Mouse (Mus musculus) liver, embryonic 14.5 days (tissue): ENCODE measurements around the gene Psmd7. TPM values are rescaled to one million over a fixed set of nuclear protein-coding genes. Genes with fewer than 3 reads are reported as not detected.

Source experiments
- ATAC-seq: fragments of 200-750 bp; cut with Nextera tagmentation; 2 replicates; pipeline ENCODE4 v1.8.0; 2017; ENCODE audit warnings: moderate number of reproducible peaks, mild to moderate bottlenecking, moderate library complexity; ENCODE audit not compliant: insufficient read depth
- DNase-seq, 3 experiments: peaks; one replicate each; pipeline ENCODE4 v3.0.0-alpha.2; 2012 to 2013; ENCODE audit warnings: low read depth in 3 of 3, low spot score in 3 of 3
- H3K27ac ChIP-seq: fragments of 300-500 bp; sonication (generic); 2 replicates; pipeline ENCODE4 v1.5.1; 2014; ENCODE audit warnings: moderate library complexity, mild to moderate bottlenecking, control low read depth, inconsistent platforms
- H3K27me3 ChIP-seq: fragments of 300-500 bp; sonication (generic); 2 replicates; pipeline ENCODE4 v1.6.1; 2014; ENCODE audit warnings: mild to moderate bottlenecking, low read length, moderate library complexity; ENCODE audit not compliant: control insufficient read depth, insufficient read depth
- H3K36me3 ChIP-seq: fragments of 300-500 bp; sonication (generic); replicated peaks from 2 replicates; pipeline ENCODE4 v1.6.1; 2014; ENCODE audit warnings: low read depth; ENCODE audit not compliant: control insufficient read depth, insufficient read depth
- H3K4me1 ChIP-seq, 2 experiments: fragments of 200-500 bp in 1 of 2; fragments of 300-500 bp in 1 of 2; sonication (generic) in 1 of 2; replicated peaks; 2 replicates each; pipeline ENCODE4 v1.6.1; 2012 to 2014; ENCODE audit warnings: antibody characterized with exemption in 1 of 2, inconsistent platforms in 1 of 2, low read length in 1 of 2; ENCODE audit not compliant: control insufficient read depth in 2 of 2, insufficient read depth in 2 of 2
- H3K4me2 ChIP-seq: fragments of 300-500 bp; sonication (generic); 2 replicates; pipeline ENCODE4 v1.6.1; 2014; ENCODE audit warnings: low read depth, mild to moderate bottlenecking, control low read depth, moderate library complexity
- H3K4me3 ChIP-seq, 2 experiments: fragments of 200-500 bp in 1 of 2; fragments of 300-500 bp in 1 of 2; sonication (generic) in 1 of 2; 2 replicates each; pipeline ENCODE4 v1.5.1; 2012 to 2014; ENCODE audit warnings: low read depth in 2 of 2, low read length in 2 of 2, mild to moderate bottlenecking in 2 of 2, control low read depth in 1 of 2, inconsistent platforms in 1 of 2, moderate library complexity in 1 of 2; ENCODE audit not compliant: insufficient read depth in 1 of 2
- H3K9ac ChIP-seq: fragments of 300-500 bp; sonication (generic); replicated peaks from 2 replicates; pipeline ENCODE4 v1.6.1; 2014; ENCODE audit warnings: mild to moderate bottlenecking, control low read depth, moderate library complexity
- H3K9me3 ChIP-seq: fragments of 300-500 bp; sonication (generic); 2 replicates; pipeline ENCODE4 v1.6.1; 2016; ENCODE audit warnings: low read length, mixed read lengths; ENCODE audit not compliant: control insufficient read depth
- CTCF ChIP-seq: IDR thresholded peaks from 2 replicates; pipeline ENCODE4 v1.5.1; 2016; ENCODE audit warnings: antibody characterized with exemption, low read depth, control low read depth
- EP300 ChIP-seq: IDR thresholded peaks from 2 replicates; pipeline ENCODE4 v1.6.1; 2016; ENCODE audit warnings: antibody characterized with exemption, low read depth
- WGBS: fragments of 180-500 bp; shearing (Covaris S2); extraction: QIAGEN DNeasy Blood & Tissue Kit; methylation state at CpG from one replicate; pipeline ENCODE4 v1.1.7; 2014; ENCODE audit not compliant: insufficient replicate concordance; 5-methylcytosine and 5-hydroxymethylcytosine counted together
- polyA plus RNA-seq, 2 experiments: library from polyadenylated mRNA; depleted of rRNA in 1 of 2; stranded (reverse) in 1 of 2; unstranded in 1 of 2; fragments of >200 nt; fragmentation: Nextera tagmentation in 1 of 2; extraction: Ambion mirVana in 1 of 2; gene quantifications; 2 replicates each; pipeline versions ENCODE4 v1.2.1 to v1.2.3; 2012 to 2014

The Psmd7 gene
- polyA plus RNA-seq, 2 experiments: 77.4 to 133 TPM

DNA sequence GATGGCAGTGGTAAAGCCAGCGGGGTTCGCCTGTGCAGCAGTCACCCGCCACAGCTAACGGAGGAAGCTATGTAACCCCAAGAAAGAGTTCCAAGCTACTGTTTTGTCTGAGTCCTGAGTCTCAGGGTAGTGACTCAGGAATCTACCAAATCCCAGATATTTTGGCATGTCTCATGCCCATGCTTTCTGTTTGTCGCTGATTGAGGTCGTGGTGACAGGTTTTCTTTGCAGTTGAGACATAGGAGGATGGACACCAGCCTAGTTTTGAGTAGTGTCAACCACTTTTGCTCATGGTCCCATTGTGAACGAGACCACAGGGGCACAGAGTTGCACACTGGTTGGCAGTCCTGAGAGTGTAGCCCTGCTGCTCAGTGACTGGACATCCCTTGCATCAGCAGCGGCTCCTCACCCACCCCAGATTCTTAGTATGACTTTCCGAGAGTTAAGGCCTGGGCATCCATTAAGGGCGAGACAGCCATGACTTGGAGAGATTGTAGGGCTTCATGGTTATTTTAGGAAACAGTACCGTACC is 42.6 kb downstream of the Psmd7 start:
- no peaks in the 10 kb centered on the region; the same call in 1 of the 2 replicates for H3K36me3 ChIP-seq

DNA sequence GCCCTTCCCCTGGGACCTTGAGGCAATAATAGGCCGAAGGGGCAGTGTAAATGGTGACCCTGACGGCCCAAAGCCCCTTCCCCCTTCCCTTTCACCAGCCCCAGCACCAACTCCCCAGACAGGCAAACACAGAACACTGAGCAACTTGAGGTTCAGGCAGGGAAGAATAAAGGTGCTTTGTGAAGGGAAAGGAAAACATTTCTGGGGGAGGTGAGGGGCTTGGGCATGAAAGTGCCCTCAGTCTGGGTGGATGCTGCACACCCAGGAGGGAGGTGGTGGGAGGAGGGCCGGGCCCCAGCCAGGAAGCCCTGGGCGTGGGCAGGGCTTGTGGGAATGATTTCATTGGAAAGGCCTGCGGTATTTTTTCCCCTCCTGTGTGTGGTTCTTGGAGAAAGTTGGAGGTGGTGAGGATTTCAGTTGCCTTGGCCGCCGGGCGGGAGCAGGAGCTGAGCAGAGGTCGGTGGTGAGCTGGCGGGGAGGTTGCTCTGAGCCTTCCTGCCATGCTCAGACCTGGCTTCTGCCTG is 43.6 kb downstream of the Psmd7 start:
- WGBS: 62% methylated on average over 10 of the region's 10 CpGs
- no peak for DNase-seq

More for the DNA sequence above, 42.6 kb downstream of the Psmd7 start:
- TF ChIP-seq EP300 (no peak), CTCF (no peak)
- no peaks in the 10 kb centered on the region for H3K9me3 ChIP-seq
- WGBS: 82% methylated on average over 11 of the region's 11 CpGs
- DNase-seq (no peak), ATAC-seq (no peak)
- no peaks in the 10 kb centered on the region for H3K27me3 ChIP-seq
- H3K27ac ChIP-seq: no peak overlapping the region
- H3K9ac ChIP-seq: no peak overlapping the region
- H3K4me1 ChIP-seq: peaks cover 0 to 3% of the 10 kb centered on the region in 2 experiments; a peak in 1 of 4 replicates
- H3K4me2 ChIP-seq: no peak overlapping the region
- H3K4me3 ChIP-seq: no peak overlapping the region

DNA sequence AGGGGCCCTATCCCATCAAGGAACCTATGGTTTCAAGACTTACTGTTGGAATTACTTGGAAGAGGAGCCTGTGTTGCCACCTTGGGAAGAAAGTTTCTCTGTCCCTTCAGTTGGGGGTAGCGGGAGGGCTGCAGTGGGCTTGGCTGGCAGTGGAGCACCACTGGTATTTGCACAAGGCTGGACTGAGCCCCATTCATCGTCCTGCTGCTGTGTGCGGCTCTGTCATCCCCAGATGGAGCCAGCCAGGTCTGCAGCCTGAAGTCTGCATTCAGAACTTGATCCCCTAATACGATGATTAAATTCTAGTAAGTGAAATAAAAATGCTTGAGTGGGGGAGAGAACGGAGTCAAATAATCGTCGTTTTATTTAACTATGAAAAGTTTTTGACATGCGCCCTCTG is 44.1 kb downstream of the Psmd7 start:
- no peak overlapping the region for H3K9ac ChIP-seq
- H3K4me2 ChIP-seq: no peak overlapping the region
- 81% methylated on average over 8 of the region's 8 CpGs for WGBS
- no peak for TF ChIP-seq EP300
- no peak for TF ChIP-seq CTCF
- H3K27ac ChIP-seq: no peak overlapping the region
- no peaks in the 10 kb centered on the region for H3K9me3 ChIP-seq
- no peak for DNase-seq
- no peak overlapping the region for H3K4me3 ChIP-seq
- peaks cover 0 to 3% of the 10 kb centered on the region in 2 experiments; a peak in 1 of 4 replicates for H3K4me1 ChIP-seq
- no peaks in the 10 kb centered on the region; the same call in 1 of the 2 replicates for H3K36me3 ChIP-seq
- no peaks in the 10 kb centered on the region for H3K27me3 ChIP-seq
- no peak for ATAC-seq

More for the DNA sequence above, 43.6 kb downstream of the Psmd7 start:
- no peak for ATAC-seq
- Histone ChIP-seq H3K27ac (no peak overlapping the region), H3K9me3 (no peaks in the 10 kb centered on the region), H3K27me3 (no peaks in the 10 kb centered on the region), H3K4me2 (no peak overlapping the region), H3K4me3 (no peak overlapping the region), H3K9ac (no peak overlapping the region), H3K4me1 (peaks cover 0 to 3% of the 10 kb centered on the region in 2 experiments; a peak in 1 of 4 replicates), H3K36me3 (no peaks in the 10 kb centered on the region; the same call in 1 of the 2 replicates)
- no peak for TF ChIP-seq EP300
- TF ChIP-seq CTCF: no peak

DNA sequence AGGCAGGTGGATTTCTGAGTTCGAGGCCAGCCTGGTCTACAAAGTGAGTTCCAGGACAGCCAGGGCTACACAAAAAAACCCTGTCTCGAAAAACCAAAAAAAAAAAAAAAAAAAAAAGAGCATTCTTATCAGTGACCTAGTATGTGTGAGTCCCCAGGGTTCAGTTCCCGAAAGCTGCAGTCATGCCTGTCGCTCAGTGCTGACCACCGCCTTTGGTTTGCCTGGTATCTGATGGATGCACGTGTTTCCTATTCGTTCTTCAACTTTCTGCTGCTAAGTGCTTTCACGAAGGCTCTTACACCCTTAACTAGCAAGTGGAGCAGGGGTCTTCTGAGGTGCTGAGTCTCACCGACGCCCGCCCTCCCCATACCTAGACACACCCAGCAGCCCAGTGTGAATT is 44.5 kb downstream of the Psmd7 start:
- H3K9me3 ChIP-seq: no peaks in the 10 kb centered on the region
- H3K36me3 ChIP-seq: no peaks in the 10 kb centered on the region; the same call in 1 of the 2 replicates
- ATAC-seq (no peak), DNase-seq (no peak)
- H3K4me2 ChIP-seq: no peak overlapping the region
- no peak overlapping the region for H3K27ac ChIP-seq
- H3K27me3 ChIP-seq: no peaks in the 10 kb centered on the region
- H3K4me3 ChIP-seq: no peak overlapping the region
- TF ChIP-seq CTCF: no peak
- no peak for TF ChIP-seq EP300
- peaks cover 0 to 3% of the 10 kb centered on the region in 2 experiments; a peak in 1 of 4 replicates for H3K4me1 ChIP-seq
- 19% methylated on average over 9 of the region's 11 CpGs for WGBS
- no peak overlapping the region for H3K9ac ChIP-seq

DNA sequence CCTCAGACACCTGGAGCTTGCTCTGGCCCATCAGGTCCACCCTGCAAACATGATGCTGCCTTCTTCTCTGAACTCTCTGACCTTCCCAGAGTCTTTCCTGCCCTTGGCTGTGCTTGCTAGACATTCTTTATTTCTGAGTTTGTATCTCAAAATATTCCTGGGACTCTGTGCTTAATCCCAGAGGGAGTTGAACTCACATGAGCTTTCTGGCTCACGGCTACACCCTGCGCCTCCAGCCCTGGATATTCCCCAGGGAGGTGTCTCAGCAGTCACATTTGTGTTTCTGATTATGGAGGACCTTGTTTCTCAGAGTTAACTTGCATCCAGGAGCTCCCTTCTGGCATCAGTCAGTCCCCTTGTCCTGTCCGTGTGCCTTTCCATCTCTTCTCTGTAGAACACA is 46.1 kb downstream of the Psmd7 start:
- H3K27ac ChIP-seq: no peak overlapping the region
- no peaks in the 10 kb centered on the region for H3K27me3 ChIP-seq
- H3K4me3 ChIP-seq: no peak overlapping the region
- ATAC-seq (no peak), DNase-seq (no peak)
- 81% methylated on average over 3 of the region's 3 CpGs for WGBS
- TF ChIP-seq EP300 (no peak), CTCF (no peak)
- H3K9ac ChIP-seq: no peak overlapping the region
- H3K4me1 ChIP-seq: peaks cover 0 to 3% of the 10 kb centered on the region in 2 experiments; a peak in 1 of 4 replicates
- no peaks in the 10 kb centered on the region; the same call in 1 of the 2 replicates for H3K36me3 ChIP-seq
- H3K9me3 ChIP-seq: no peaks in the 10 kb centered on the region
- no peak overlapping the region for H3K4me2 ChIP-seq
